Mouse (Mus musculus): ENCODE results near the gene Pcbp1.
"Not testable (repeated sequence)": the region's sequence is repeated elsewhere in the genome, so short reads cannot be mapped to it uniquely, and the experiment has no call there.

Pcbp1 gene

DNA sequence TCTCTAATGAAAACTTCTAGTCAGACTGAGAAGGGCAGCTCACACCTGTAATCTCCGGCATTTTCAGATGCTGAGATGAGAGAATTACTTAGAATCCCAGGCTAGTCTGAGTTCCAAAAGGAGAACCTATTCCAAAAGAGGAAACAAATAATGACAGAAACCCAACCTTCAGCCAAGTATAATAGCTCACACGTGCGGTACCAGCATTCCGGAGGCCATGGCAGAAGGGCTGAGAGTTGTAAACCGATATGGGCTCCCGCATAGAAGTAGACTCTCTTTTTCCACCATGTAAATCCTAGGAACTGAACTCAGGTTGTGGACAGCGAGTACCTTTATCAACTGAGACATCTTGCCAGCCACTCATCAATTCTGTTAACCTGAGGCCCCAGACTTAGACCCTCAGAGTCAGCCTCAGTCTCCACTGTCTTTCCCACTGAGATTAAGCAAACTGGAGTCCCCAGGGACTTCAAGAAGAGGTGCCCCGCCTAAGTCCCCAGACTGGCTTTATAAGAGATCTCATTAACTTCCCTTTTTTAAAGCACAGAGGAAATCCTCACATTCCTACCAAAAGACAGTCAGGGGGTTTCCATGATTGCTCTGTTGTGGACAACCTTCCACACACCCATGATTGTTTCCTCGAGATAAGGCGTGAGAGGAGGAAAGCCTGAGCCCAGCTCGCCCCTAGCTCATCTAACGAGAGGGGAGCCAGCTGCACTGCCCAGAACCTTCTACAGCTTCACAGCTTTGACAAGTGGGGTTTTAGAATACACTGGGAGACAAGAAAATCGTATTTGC lies 32.5 kb downstream of the Pcbp1 start:
- TF ChIP-seq NANOG (IDR thresholded peaks at IDR 0.05; ENCODE audit: borderline replicate concordance, low read length): no peak
- TF ChIP-seq CTCF (conservative IDR thresholded peaks at IDR 0.05; ENCODE audit: low read length): no peak
- TF ChIP-seq POU5F1 (IDR thresholded peaks at IDR 0.05; ENCODE audit: borderline replicate concordance, low read length): no peak

DNA sequence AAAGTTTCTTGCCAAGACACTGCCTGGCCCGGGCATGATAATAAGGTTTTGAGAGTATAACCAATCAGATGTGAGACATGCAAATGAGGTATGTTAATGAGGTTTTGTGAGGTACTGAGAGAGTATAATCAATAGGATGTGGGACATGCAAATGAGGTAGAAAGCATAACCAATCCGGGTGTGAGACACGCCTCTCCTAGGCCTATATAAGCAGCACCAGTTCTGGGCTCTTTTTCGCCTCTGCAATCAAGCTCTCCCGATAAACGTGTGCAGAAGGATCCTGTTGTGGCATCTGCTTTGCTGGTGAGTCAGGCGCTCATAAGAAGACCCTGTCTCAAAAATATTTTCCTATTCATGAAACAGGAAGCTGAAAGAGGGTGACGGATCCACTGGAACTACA lies 35.7 kb downstream of the Pcbp1 start:
- H3K4me3 ChIP-seq (replicated peaks; ENCODE audit: low read length); H3K36me3 ChIP-seq (ENCODE audit: insufficient read depth, low read length); H3K27me3 ChIP-seq (ENCODE audit: insufficient read depth, low read length): not testable (repeated sequence)
- Histone ChIP-seq H3K4me1 (replicated peaks; ENCODE audit: low read depth, low read length) (peaks cover 55% of the 10 kb centered on the region), H3K9me3 (ENCODE audit: low read length) (peaks cover 11% of the 10 kb centered on the region)

More for the DNA sequence above, 32.5 kb downstream of the Pcbp1 start:
- H3K4me3 ChIP-seq (replicated peaks; ENCODE audit: low read length): no peak overlapping the region
- peaks cover 11% of the 10 kb centered on the region for H3K9me3 ChIP-seq (ENCODE audit: low read length)
- peaks cover 50% of the 10 kb centered on the region for H3K4me1 ChIP-seq (replicated peaks; ENCODE audit: low read depth, low read length)
- no peaks in the 10 kb centered on the region for H3K27me3 ChIP-seq (ENCODE audit: insufficient read depth, low read length)
- H3K36me3 ChIP-seq (ENCODE audit: insufficient read depth, low read length): no peaks in the 10 kb centered on the region

DNA sequence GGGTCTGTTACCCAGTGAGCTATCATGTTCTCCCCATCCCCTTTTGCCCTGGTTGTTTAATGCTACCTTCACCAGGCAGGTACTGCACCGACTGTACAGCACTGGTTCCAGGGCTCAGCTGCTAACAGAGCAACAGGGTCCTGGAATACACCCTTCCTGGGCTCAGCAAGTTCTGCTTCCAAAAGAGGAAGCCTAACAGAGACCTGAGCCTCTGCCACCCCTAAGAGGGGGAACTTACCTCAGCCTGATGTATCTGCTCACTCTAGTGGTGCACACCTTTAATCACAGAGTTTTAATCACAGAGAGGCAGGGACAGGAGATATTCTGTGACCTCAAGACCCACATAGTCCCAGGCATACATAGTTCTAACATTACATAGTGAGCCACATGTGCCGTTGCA lies 36.2 kb downstream of the Pcbp1 start:
- Histone ChIP-seq H3K36me3 (ENCODE audit: insufficient read depth, low read length) (no peaks in the 10 kb centered on the region), H3K4me3 (replicated peaks; ENCODE audit: low read length) (no peak overlapping the region), H3K27me3 (ENCODE audit: insufficient read depth, low read length) (no peaks in the 10 kb centered on the region), H3K9me3 (ENCODE audit: low read length) (peaks cover 11% of the 10 kb centered on the region), H3K4me1 (replicated peaks; ENCODE audit: low read depth, low read length) (peaks cover 55% of the 10 kb centered on the region)
- TF ChIP-seq POU5F1 (IDR thresholded peaks at IDR 0.05; ENCODE audit: borderline replicate concordance, low read length) (no peak), CTCF (conservative IDR thresholded peaks at IDR 0.05; ENCODE audit: low read length) (no peak), NANOG (IDR thresholded peaks at IDR 0.05; ENCODE audit: borderline replicate concordance, low read length) (no peak)

DNA sequence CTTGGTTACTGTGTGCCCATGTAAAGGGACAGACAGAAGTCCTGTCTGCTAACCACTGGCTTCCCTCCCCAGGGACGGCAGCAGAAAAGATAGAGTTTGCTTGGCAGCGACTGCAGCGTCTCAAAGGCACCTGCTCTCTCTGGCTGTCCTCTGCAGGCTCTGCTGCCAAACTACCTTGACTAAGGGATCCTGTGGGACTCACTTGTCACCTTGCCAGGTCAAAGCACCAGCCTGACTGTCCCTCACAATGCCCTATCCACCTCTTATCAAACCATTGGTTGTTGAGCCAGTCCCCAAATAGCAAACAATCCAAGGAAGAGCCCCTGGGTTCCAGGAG lies 38.0 kb downstream of the Pcbp1 start:
- peaks cover 11% of the 10 kb centered on the region for H3K9me3 ChIP-seq (ENCODE audit: low read length)
- H3K4me1 ChIP-seq (replicated peaks; ENCODE audit: low read depth, low read length): peaks cover 43% of the 10 kb centered on the region
- peaks cover 4% of the 10 kb centered on the region; the same call in 1 of the 2 replicates for H3K36me3 ChIP-seq (ENCODE audit: insufficient read depth, low read length)
- no peaks in the 10 kb centered on the region for H3K27me3 ChIP-seq (ENCODE audit: insufficient read depth, low read length)
- peak overlapping the region; percentile 68 for H3K4me3 ChIP-seq (replicated peaks; ENCODE audit: low read length)
- TF ChIP-seq NANOG (IDR thresholded peaks at IDR 0.05; ENCODE audit: borderline replicate concordance, low read length) (no peak), POU5F1 (IDR thresholded peaks at IDR 0.05; ENCODE audit: borderline replicate concordance, low read length) (no peak), CTCF (conservative IDR thresholded peaks at IDR 0.05; ENCODE audit: low read length) (no peak)

DNA sequence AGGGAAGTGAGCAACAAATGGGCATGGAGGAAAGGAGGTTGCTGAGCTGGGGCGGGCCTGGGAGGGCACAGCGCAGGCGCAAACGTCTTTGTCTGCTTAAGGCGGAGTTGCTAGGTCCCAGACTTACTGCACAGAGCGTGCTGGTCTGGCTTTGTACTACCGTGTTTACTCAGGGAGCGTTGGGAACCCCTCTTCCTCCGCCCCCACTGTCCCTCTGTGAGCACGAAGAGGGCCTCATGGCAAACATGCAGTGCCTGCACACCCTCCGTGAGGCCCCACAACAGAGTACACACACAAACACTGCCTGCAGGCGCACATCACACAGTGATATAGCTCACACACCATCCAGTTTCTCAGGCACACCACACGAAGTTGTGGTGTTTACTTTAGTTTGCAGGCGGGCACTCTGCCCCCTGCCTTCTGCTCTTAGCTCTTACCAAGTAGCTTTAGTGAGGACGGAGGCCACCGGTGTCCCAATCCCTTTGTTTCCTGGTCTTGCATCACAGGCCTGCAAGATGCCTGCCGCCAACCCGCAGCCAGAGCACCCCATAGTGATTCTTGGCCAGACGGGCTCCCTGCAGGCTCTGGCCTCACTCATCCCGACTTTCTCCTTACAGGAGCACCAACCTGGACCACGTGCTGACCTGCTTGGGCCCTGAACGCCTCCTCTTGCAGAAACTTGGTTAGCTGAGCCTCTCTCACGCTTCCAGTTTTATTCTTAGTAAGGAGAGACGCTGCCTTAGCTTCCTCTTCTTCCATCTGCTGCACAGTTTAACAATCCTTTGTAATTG lies 38.6 kb downstream of the Pcbp1 start:
- Histone ChIP-seq H3K27me3 (ENCODE audit: insufficient read depth, low read length) (no peaks in the 10 kb centered on the region), H3K4me3 (replicated peaks; ENCODE audit: low read length) (peak overlapping the region; percentile 68)
- no peak for TF ChIP-seq POU5F1 (IDR thresholded peaks at IDR 0.05; ENCODE audit: borderline replicate concordance, low read length)
- no peak for TF ChIP-seq CTCF (conservative IDR thresholded peaks at IDR 0.05; ENCODE audit: low read length)
- TF ChIP-seq NANOG (IDR thresholded peaks at IDR 0.05; ENCODE audit: borderline replicate concordance, low read length): no peak

DNA sequence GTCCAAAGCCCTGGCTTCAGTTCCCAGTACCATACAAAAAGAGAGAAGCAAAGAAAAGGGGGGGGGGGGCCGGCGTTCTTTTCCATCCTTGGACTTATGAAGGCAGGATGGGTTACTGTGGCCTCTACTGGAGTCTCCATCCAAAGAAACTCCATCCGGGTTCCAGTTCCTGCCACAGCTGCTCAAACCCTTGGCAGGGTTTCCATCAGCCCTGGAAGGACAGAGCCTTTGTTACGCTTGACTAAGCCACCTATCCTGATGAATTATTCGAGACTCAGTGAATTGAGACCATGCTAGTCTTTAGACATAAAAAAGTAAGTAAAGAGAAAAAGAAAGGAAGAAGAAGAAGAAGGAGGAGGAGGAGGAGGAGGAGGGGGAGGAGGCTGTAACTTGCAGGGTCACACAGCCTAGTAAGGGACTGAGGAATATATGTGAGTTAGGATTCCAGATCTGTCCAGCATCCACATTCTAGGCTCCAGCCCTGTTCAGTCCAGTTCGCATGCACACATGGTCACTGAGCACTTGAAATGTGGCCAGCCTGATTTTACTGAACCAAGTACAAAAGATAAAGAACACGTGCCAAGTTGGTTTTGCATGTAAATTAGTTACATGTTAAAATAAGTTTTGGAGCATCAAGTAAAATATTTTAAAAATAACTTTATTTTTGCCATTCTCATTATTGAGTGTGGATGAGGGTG lies 40.0 kb downstream of the Pcbp1 start:
- no peaks in the 10 kb centered on the region for H3K27me3 ChIP-seq (ENCODE audit: insufficient read depth, low read length)
- H3K4me3 ChIP-seq (replicated peaks; ENCODE audit: low read length): 0 out of 2 replicates have a peak overlapping the region, but pooled peaks have one; percentile 26
- TF ChIP-seq NANOG (IDR thresholded peaks at IDR 0.05; ENCODE audit: borderline replicate concordance, low read length): no peak
- TF ChIP-seq CTCF (conservative IDR thresholded peaks at IDR 0.05; ENCODE audit: low read length): no peak
- TF ChIP-seq POU5F1 (IDR thresholded peaks at IDR 0.05; ENCODE audit: borderline replicate concordance, low read length): no peak
- H3K36me3 ChIP-seq (ENCODE audit: insufficient read depth, low read length): peaks cover 4% of the 10 kb centered on the region; the same call in 1 of the 2 replicates
- H3K9me3 ChIP-seq (ENCODE audit: low read length): peaks cover 11% of the 10 kb centered on the region
- H3K4me1 ChIP-seq (replicated peaks; ENCODE audit: low read depth, low read length): peaks cover 39% of the 10 kb centered on the region

More for the DNA sequence above, 38.6 kb downstream of the Pcbp1 start:
- peaks cover 38% of the 10 kb centered on the region for H3K4me1 ChIP-seq (replicated peaks; ENCODE audit: low read depth, low read length)
- H3K36me3 ChIP-seq (ENCODE audit: insufficient read depth, low read length): peaks cover 4% of the 10 kb centered on the region; the same call in 1 of the 2 replicates
- peaks cover 11% of the 10 kb centered on the region for H3K9me3 ChIP-seq (ENCODE audit: low read length)

DNA sequence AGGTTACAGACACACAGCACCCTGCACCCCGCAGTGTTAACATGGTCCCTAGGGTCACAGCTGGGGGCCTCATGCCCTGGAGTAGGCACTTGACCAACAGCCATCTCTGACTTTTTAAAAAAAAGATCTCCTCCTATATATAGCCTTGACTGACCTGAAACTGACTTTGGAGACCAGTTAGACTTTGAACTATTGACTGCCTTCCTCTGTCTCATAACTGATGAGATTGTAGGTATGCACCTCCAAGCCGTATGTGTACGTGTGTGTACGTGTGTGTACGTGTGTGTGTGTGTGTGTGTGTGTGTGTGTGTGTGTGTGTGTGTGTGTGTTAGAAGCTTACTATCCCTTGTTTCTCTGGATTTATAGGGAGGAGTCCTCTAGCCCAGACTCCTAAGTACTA lies 44.2 kb downstream of the Pcbp1 start:
- Histone ChIP-seq H3K4me3 (replicated peaks; ENCODE audit: low read length) (no peak overlapping the region), H3K9me3 (ENCODE audit: low read length) (no peaks in the 10 kb centered on the region), H3K27me3 (ENCODE audit: insufficient read depth, low read length) (no peaks in the 10 kb centered on the region), H3K4me1 (replicated peaks; ENCODE audit: low read depth, low read length) (peaks cover 36% of the 10 kb centered on the region), H3K36me3 (ENCODE audit: insufficient read depth, low read length) (peaks cover 4% of the 10 kb centered on the region; the same call in 1 of the 2 replicates)
- TF ChIP-seq POU5F1 (IDR thresholded peaks at IDR 0.05; ENCODE audit: borderline replicate concordance, low read length) (no peak), CTCF (conservative IDR thresholded peaks at IDR 0.05; ENCODE audit: low read length) (no peak), NANOG (IDR thresholded peaks at IDR 0.05; ENCODE audit: borderline replicate concordance, low read length) (no peak)

- H3K9me3 ChIP-seq (ENCODE audit: low read length): no peaks in the 10 kb centered on the region
- no peak overlapping the region for H3K4me3 ChIP-seq (replicated peaks; ENCODE audit: low read length)
- H3K4me1 ChIP-seq (replicated peaks; ENCODE audit: low read depth, low read length): peaks cover 30% of the 10 kb centered on the region
- H3K36me3 ChIP-seq (ENCODE audit: insufficient read depth, low read length): peaks cover 18% of the 10 kb centered on the region
- H3K27me3 ChIP-seq (ENCODE audit: insufficient read depth, low read length): no peaks in the 10 kb centered on the region
- no peak for TF ChIP-seq CTCF (conservative IDR thresholded peaks at IDR 0.05; ENCODE audit: low read length)
- no peak for TF ChIP-seq NANOG (IDR thresholded peaks at IDR 0.05; ENCODE audit: borderline replicate concordance, low read length)
- no peak for TF ChIP-seq POU5F1 (IDR thresholded peaks at IDR 0.05; ENCODE audit: borderline replicate concordance, low read length)
Measured at GRCm38 (mm10) chr6:86480189-86480831, 45.8 kb downstream of the Pcbp1 start.

Data from E14TG2a.4 (cell line).